Mouse (Mus musculus) mammary gland, adult 2 months (tissue): Measurements from ENCODE around the gene Gpr87. TPM values are rescaled to one million over a fixed set of nuclear protein-coding genes. Genes with fewer than 3 reads are reported as not detected.

ENCODE experiments used
- polyA plus RNA-seq: library from polyadenylated mRNA; depleted of rRNA; stranded (reverse); fragments of >200 nt; gene quantifications from 2 replicates; pipeline ENCODE4 v1.2.3, GENCODE M21; 2012; ENCODE audit warnings: low replicate concordance; rRNA removed

The Gpr87 gene
- polyA plus RNA-seq: 0.10 and 1.3 TPM in 2 replicates

DNA sequence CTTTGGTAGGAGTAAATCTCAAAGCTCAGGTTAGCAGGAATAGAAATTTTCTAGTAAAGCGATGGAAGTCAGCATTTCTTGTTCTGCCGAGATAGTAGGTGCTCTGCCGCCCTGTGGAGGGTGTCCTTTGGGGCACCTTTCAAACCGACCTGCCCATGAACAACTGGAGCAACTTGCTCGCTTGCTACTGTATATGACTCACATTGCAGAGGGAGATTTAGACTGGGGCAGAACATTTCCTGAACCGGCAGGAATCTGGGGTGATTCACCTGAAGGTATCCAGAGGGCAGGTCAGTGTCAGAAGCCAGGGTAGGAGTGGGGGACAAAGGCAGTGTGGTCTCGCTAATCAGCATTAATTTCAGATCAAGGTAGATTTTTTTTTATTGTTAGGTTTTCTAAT is at the start of gene Gpr87:
TSS of gene Gpr87 (minus strand) at position 167 of the 400 bp plus-strand sequence.

DNA sequence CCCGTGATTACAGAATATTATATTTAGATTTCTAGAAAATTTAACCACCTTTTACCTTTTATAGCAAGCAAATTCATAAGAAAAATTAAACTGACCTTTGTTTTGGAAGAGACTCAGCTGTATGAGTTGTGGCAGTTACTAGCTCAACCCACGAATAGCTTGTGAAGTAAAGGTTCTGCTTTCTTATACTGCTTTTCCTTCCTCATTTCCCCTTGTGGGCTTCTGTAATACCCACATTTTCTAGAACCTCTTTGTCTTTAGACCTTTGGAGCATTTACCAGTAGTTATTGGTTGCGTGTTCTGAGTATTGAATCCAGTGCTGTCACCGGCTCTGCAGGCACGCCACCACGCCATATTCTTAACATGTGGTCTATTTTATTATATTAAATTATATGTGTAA is 15.8 kb upstream of the Gpr87 start, which contains the start of gene P2ry13:
TSS of gene P2ry13 (minus strand) at position 156 of the 400 bp plus-strand sequence.

DNA sequence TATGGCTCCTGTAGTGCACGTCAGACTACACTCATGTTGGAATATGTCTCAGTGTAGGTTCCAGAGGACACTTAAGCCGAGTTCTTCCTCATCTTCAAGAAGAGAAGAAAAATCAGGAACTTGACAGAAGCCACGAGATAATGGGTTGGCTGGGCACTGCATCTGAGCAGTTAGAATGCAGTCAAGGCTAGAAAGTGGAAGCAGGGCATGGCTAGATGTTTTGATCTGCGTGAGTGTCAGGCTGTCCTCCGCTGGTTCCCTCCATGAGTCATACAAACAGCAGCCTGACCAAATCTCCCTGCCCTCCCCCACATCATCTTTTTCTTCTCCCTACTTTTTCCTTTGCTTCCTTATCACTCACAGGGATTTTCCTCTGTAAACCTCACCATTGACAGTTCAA is 41.5 kb downstream of the Gpr87 start, which contains the start of gene P2ry14:
TSS of gene P2ry14 (minus strand) at position 195 of the 400 bp plus-strand sequence.

Other genes with a start within 250 kb of the Gpr87 start
- 2.0 and 4.9 TPM in 2 replicates for gene Med12l, start 189.3 kb downstream of the Gpr87 start, polyA plus RNA-seq
- gene Gpr171, start 93.3 kb downstream of the Gpr87 start, polyA plus RNA-seq: 3.5 and 5.2 TPM in 2 replicates
- 3.0 and 5.6 TPM in 2 replicates for gene P2ry14, start 41.5 kb downstream of the Gpr87 start, polyA plus RNA-seq
- 4.7 and 7.5 TPM in 2 replicates for gene P2ry13, start 15.8 kb upstream of the Gpr87 start, polyA plus RNA-seq
- 6.4 and 16.8 TPM in 2 replicates for gene P2ry12, start 67.8 kb upstream of the Gpr87 start, polyA plus RNA-seq
- gene Igsf10, start 149.3 kb upstream of the Gpr87 start, polyA plus RNA-seq: 3.4 and 6.4 TPM in 2 replicates